Mouse (Mus musculus) urinary bladder, postnatal 14 days (tissue): ENCODE measurements around the gene Irf3.

Experiments used
- DNase-seq: peaks from one replicate; pipeline ENCODE4 v3.0.0; 2021; ENCODE audit warnings: low spot score

Irf3 gene

DNA sequence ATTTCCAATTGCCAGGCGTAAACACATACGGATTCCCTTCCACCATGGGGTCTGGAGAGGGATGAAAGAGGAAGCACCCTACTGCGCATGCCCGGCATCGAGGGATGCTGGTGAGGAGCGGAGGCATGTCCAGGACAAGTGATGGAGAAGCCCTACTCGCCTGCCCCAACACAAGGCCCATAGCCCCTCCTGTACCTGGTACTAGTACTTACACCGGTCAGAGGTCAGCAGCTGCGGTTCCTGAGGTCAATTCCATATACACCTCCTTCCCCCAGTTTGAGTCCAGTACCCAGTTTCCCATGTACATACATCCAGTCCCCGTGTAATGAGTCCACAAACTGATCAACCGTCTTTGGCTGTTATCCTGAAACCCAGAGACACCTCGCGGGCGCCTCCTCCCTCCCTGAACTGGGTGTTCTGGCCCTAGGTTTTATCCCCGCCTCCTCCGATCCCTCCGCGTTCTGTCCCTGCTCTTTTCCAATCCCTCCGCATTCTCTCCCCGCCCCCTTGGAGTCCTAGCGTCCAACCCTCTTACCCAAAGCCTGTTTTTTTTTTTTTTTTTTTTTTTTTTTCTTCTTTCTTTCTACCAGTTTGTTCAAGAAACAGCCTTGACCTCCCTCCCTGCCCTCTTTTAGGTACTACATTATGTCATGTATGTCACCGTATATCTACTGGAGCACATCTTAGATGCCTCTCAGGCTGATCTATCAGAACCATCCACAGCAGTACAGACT lies 22.9 kb upstream of the Irf3 start, which contains the start of gene Cpt1c:
Cpt1c (minus strand) TSS at position 469 of the 734 bp plus-strand sequence.
- peak; percentile 85 for DNase-seq

DNA sequence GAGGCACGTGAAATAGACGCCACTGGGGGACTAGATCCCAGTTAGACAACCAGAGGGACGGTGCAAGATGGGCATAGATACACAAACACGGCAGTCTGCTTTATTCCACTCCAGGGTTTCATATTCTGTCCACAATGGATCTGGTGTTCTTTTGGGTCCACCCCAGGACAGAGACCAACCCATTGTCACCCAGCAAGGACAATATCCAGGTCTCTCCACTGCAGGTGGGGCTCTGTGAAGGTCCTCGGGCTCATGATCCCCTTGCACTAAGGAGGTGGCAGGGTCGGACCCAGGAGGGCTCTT lies 22.4 kb upstream of the Irf3 start:
- no peak for DNase-seq

DNA sequence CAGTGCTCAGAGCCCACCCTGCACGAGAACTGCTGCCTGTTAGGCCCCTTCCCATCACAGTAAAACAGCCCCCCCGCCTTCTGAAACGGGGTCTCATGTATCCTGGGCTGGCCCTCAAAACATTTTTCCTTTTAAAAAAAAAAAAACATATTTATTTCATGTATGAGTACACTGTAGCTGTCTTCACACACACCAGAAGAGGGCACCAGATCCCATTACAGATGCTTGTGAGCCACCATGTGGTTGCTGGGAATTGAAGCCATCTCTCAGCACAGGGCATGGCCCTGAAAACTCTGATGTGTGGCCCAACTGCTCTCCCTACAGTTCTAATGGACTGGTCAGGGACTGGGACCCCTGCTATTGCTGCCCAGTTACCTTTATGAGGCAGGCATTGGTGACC lies 19.1 kb upstream of the Irf3 start:
- no peak for DNase-seq

DNA sequence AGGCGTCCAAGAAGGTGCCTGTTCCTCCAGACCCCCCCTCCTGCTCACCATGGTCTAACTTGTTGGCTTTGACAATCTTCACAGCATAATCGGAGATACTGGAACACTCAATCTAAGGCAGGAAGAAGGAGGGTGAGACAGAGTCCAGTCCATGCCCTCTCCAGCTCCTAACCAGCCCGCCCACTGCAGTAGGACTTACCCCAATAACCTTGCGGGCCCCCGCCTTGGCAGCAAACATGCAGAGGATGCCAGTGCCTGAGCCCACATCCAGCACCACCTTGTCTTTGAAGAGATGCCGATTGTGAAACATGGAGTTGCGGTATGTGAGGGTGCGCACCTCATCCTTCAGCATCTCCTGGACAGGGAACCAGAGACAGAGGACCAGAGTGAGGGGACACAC lies 15.9 kb upstream of the Irf3 start:
- no peak for DNase-seq

DNA sequence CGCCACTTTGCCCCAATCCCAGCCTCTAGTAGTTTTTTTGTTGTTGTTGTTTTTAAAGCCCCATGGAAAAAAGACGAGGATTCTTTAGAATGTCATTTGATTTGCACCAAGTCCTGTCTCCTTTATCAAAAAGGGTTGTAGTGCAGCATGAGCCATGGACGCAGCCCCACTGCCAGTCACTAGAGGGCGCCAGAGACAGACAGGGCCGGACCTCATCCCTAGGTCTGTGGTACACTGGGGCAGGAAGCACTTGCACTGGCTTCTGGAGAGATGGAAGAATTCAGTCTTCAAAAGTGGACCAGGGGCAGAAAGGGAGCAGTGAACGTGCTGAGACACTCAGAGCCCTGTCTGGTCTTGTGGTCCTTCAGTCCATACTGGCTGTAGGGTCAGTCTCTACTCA lies 14.4 kb upstream of the Irf3 start:
- peak; percentile 90 for DNase-seq

DNA sequence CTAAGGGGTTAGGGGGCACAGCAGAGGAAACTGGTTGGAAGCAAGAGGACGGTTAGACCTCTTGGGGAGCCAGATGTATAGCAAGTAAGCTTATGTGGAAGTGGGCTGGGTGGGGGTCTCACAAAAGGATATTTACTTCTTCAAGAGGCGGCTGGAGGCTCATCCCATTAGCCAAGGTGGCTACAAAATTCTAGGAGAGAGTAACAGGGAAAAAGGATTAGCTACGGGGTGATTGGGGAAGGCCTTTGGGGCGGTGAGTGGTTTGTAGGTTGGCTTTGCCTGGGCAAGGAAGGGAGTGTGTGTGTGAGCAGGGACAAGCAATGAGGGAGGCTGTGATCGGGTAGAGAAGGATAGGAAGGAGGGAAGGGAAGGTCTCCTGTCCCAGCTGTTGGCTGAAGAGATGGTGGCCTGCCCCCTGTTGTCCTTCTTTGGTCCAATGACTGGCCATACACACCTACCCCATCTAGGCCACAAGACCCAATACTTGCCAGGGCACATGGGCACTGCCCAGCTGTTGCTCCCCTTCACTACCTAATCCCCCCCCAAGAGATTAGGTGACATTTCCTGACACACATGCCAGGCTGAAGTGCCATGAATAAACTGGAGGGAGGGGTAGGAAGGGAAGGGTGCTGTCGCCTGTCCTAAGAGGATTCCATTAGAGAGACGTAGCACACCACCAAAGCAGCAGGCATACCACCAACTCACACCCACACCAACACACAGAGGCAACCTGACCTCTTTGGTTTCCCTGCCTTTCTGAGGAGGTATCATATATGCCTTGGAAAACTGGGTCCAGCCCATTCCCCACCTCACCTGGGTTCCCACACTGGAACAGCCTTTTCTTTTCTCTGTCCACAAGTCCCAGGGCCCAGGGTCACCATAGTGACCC lies 13.3 kb upstream of the Irf3 start:
- DNase-seq = no peak

DNA sequence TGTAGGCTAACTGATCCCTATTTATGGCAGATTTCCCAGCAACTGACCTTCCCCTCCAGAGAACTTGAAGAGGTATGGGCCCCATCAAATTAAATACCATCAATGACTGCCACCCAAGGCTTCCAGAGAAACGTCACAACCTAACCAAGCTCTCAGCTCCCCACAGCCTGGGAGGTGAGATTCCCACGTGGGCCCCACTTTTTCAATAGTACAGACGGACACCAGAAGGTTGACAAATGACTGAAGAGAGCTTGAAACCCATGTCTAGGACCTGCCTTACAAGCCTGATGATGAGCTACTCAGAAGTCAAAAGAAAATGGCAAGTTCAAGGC lies 12.6 kb upstream of the Irf3 start:
- DNase-seq = no peak

DNA sequence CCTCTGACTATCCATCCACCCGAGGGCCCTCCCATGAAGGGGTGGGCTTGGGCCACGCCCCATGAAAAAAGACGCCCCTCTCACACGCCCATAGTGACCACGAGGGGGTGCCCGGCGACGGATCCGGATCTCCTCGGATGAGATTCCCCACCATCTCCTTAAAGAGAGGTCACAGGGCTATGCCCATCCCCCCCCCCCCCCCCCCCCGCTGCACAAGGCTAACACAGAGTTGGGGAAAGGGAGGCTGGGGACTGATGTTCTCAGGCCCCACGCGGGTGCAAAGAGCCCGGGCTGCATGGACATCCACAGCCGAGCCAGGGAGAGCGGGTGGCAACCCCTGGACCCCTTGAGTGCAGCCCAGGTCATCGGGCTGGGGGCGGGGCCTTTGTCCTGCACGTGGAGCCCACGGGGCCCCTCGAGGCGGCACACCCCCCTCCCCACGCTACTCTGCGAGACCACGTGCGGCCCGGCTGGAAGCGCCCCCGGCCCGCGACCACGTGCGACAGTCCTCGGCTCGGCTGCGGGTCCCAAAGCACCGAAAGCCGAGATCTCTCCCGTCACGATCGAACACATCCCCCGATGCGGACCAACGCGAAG lies 11.8 kb upstream of the Irf3 start:
- DNase-seq = peak; percentile 71

DNA sequence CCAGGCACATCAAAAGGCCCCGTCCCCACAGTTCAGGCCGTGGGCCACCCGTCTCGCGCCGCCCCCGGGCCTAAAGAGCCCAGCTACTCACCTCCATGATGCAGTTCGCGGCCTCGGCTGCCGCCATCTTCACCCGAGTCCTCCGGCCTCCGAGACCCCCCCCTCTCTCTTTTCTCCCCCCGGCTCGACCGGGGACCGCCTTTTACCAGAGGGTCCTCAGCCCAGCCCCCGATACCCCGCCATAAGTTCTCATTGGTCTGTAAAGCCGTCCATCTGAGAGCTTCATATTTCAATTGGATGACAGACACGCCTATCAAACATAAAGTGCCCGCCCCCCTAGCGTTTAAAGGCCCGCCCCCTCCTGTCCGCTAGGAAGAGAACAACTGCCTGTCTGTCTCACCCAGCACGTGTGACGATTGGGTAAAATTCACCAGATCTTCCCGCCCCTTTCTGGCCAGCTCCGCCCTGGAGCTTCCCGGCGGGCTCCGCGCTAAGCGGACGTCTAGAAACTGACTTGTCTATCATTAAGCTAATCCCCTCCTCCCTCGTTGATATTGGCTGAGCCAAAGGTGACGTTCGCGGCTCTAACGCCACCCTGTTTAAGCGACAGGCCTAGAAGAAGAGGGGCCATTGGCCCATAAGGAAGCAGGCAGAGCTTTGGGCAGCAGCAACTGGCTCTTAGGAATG lies 11.1 kb upstream of the Irf3 start, which contains the start of gene Prmt1:
Prmt1 (minus strand) TSS at position 377 of the 687 bp plus-strand sequence.
- DNase-seq = peak; percentile 97

DNA sequence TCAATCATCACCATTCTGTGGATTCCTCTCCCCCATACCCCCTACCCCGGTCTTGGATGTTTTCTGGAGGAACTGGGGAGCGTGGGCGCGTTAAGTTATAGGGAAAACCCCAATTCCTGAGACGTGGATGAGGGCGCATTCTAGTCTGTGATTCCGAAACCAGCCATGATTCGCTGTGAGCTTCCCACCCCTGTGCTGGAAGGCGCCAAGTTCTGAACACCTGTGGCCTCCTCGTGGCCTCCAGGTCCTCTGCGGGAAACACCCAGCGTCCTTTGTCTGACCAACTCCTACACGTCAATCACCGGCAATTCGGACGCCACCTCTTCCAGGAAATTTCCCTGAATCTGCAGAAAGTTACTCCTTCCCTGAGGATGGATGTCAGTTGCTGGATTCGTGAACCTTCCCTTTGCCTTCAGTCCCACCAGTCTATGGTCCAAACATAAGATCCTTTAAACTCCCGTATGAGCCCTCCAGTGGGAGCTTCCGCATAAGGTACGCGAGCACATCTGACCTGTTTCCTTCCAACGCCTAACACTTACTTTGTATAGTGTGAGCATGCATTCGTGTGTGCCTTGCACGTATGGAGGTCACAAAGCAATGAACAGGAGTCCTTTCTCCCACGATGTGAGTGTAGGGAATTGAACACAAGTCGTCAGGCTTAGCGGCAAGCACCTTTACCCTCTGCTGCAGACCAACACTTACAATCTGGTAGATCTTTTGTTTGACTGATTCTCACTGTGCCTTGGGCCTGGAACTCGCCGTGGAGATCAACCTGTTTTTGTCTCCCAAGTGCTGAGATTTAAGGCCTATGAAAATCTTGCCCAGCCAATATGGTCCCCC lies 10.3 kb upstream of the Irf3 start:
- DNase-seq = no peak

DNA sequence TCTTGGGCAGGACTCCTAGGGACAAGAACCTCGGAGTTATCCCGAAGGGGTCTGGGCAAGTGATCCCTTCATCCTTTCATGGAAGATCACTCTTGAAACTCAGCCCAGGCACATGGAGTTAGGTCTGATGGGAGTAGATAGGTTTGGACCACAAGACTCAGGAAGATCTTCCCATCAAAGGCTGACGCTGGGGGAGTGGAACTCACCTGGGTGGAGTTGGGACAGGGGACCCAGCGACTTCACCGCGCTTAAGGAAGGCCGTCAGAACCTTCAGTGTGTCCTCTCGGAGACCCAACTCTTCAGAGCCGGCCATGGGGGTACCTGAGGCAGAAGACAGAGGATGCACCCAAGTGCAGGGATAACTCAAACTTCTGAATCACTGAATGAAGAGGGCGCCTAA lies 776 bp upstream of the Irf3 start:
- no peak for DNase-seq

DNA sequence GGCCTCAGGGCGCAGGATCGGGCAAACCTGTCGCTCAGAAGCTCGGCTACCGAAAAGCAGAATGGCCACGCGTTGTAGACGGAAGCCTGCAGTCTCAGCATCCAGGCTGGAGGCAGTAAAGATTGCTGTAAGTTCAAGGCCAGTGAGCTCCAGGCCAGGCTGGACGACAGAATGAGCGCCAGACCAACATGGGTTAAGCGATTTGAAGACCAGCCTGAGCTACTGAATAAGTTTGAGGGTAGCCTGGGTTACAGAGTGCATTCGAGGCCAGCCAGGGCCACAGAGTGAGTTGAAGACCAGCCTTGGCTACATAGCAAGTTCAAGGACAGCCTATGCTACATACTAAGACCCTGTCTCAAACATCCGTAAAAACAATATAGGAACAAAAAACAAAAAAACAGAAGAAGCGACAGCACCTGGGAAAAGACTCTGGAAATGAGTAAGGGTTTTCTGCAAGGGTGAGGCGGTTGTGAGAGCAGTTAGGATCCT lies 536 bp downstream of the Irf3 start:
- DNase-seq = no peak

DNA sequence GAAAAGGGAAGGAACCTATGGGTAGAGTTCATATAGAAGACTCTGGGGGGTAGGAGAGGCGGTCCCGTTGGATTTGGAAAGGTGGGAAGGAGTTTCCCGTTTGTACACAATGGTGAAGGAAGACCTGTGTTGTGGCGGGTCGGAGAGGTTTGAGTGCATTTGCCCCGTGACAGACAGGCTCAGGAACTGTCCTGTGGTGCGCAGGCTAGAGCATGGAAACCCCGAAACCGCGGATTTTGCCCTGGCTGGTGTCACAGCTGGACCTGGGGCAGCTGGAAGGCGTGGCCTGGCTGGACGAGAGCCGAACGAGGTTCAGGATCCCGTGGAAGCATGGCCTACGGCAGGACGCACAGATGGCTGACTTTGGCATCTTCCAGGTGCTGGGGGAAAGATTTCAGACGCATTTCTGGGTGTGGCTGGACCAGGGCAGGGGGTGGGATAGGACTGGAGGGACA lies 1.1 kb downstream of the Irf3 start, which contains the start of gene Bcl2l12:
Bcl2l12 (minus strand) TSS at position 212 of the 455 bp plus-strand sequence.
- peak; percentile 56 for DNase-seq

DNA sequence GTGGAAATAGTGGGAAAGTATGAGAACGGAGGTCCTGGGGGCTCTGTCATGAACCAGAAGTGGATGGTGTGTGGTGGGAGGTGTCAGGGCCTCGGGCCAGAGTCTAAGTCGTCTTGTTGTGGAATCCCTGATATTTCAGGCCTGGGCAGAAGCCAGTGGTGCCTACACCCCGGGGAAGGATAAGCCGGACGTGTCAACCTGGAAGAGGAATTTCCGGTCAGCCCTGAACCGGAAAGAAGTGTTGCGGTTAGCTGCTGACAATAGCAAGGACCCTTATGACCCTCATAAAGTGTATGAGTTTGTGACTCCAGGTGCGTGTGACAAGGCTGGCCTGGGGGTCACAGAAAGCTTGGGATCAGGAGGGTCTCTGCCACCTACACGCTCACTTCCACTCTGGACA lies 2.3 kb downstream of the Irf3 start:
- DNase-seq = no peak

DNA sequence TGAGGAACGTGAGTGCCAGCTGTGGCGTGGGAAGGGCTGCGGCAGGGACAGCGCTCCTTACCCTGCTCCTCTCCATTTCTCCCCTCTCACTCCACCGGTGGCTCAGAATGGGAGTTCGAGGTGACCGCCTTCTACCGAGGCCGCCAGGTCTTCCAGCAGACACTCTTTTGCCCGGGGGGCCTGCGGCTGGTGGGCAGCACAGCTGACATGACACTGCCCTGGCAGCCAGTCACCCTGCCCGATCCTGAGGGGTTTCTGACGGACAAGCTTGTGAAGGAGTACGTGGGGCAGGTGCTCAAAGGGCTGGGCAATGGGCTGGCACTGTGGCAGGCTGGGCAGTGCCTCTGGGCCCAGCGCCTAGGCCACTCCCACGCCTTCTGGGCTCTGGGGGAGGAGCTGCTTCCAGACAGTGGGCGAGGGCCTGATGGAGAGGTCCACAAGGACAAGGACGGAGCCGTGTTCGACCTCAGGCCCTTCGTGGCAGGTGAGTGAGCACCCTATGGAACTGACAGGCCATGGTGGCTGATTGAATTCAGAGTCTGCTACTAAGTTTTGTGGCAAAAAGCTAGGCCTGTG lies 3.2 kb downstream of the Irf3 start:
- DNase-seq = no peak

DNA sequence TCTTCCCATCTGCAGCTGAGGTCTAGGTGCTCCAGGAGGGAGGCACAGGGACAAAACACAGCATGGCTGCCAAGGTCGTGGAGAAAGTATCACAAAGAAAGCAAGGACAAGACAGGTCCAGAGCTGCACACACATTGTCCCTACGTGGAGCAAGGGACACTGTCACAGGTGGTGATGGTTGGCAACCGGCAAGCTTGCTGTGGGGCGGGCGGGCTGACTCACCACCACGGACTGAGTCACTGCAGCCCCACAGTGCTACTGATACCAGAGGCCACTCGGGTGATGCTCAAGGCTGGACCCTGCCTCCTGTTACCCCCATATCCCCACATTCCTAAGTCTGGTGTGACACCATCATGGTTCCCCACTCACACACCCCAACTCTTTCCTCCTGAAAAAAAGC lies 5.0 kb downstream of the Irf3 start:
- DNase-seq = no peak

DNA sequence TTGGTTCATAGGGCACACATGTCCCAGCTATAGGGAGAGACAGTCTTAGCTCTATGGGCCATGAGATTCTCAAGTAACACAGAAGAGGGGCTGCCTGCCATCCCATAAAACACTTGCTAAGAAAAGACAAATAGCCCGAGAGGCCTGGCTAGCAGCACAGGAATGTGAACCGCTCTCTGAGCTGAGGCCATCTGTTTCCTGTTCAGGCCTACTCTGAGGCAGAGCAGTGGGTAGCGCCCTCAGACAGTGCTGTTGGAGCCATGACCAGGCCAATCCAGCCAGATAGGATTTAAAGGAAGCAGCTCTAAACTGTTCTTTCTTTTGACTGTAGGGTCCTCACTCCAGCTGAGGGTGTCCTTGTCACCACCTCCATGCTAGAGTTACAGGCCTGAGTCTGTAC lies 7.1 kb downstream of the Irf3 start:
- no peak for DNase-seq

DNA sequence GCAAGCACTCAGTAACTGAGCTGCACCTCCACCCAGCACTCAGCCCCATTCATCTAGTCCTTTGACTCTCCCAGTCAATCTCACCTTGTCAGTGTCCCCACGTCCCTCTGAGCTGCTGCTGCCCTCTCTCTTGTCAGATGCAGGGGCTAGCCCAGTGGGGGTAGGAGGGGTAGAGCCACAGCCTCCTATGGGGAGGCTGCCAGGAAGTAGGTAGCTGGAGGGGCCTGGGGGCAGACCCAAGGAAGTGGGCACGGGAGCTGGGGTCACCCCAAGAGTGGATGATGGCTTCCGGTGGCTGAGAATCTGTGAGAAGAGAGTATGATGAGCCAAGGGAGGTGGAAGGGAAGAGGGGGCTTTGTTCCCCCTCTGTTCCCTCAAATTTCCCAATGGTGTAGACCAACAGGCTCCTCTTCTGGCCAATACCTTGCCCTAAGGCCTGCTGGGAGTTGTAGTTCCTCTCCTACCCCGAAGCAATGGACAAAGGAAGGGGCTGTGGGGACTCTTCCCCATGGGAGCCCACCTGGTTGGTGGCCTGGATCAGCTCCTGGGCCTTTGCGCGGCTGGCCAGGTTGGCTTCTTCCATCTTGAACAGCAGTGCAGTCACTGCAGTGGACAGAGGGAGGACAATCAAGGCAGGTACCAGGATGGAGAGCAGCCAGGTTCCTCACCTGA lies 8.0 kb downstream of the Irf3 start:
- DNase-seq = no peak

DNA sequence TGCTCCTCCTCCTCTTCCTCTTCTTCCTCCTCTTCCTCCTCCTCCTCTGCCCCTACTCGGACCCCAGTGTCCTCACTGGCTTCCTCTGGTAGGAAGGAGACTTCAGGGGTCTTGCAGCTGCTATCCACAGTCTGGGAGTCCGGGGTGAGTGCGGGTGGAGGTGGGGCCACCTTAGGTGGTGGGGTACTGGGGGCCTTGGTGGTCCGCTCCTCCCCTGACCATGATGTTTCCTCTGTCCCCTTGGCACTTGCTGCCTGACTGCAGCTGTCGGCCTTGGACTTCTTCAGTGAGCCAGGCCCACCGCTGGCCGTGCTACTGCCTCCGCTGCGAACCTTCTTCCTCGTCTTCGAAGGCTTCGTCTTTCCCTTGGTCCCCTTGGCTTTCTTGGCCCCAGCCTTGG lies 9.1 kb downstream of the Irf3 start:
- DNase-seq = no peak

DNA sequence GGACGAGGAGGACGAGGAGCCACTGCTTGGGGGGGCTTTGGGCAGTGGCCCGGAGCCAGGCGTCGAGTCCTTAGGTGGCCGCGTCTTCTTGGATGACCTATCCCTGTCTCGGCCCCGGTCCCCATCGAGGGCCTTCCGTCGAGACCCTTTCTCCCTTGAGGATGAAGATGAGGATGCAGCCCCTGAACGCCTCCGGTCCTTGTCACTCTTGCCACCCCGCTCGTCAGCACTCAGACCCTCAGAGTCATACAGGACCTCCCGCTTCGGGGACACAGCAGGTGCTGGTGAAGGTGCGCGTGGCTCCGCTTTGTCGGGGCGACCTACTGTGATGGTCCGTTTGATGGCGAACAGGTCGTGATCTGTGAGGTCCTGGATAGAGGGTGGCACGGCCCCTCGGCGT lies 9.7 kb downstream of the Irf3 start:
- no peak for DNase-seq
